Comparison of ENCODE assay signal across 8 mouse cellular contexts in the genomic region with DNA sequence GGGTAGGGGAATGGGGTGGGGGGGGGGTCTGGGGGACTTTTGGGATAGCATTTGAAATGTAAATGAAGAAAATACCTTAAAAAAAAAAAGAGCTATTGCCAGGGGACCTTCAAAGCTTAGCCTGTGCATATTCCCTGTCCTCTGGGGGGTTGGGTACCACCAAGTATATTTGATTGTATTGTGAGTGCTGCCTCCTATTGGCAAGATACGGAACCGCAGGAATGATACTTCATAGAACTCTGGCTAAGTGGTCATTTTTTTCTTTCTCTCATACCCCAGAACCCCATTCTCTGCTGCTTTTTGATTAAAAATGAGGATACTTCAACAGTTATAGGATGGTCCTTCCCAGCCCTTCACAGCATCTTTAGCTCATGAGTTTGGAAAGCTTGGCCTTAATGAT.
DNase-seq lines count a peak whose midpoint lies in the region; ATAC-seq and TF ChIP-seq lines count a peak whose summit lies in the region.

No protein-coding gene starts in this region.

- H3K4me2 ChIP-seq in forebrain, postnatal 0 days (ENCODE audit: low read depth), result no peak overlapping the region
- H3K4me2 ChIP-seq in forebrain, embryonic 15.5 days (replicated peaks), result no peak overlapping the region
- no peak overlapping the region for H3K4me2 ChIP-seq in liver, postnatal 0 days (ENCODE audit: low read depth, low read length)
- H3K4me2 ChIP-seq in liver, embryonic 12.5 days, result no peak overlapping the region

- TF ChIP-seq EP300 in liver, postnatal 0 days (IDR thresholded peaks at IDR 0.05; ENCODE audit: low read depth), result no peak

- H3K4me3 ChIP-seq in forebrain, postnatal 0 days (ENCODE audit: low read depth, low read length), result no peak overlapping the region
- no peak overlapping the region for H3K4me3 ChIP-seq in forebrain, embryonic 15.5 days
- no peak overlapping the region for H3K4me3 ChIP-seq in liver, postnatal 0 days (ENCODE audit: low read depth, low read length)
- H3K4me3 ChIP-seq in liver, embryonic 12.5 days, result no peak overlapping the region

- no peaks in the 10 kb centered on the region for H3K4me1 ChIP-seq in forebrain, postnatal 0 days (ENCODE audit: insufficient read depth)
- H3K4me1 ChIP-seq in forebrain, embryonic 15.5 days, result peaks cover 7% of the 10 kb centered on the region; the same call in 1 of the 2 replicates
- no peaks in the 10 kb centered on the region; the same call in 1 of the 2 replicates for H3K4me1 ChIP-seq in liver, postnatal 0 days (ENCODE audit: insufficient read depth)
- peaks cover 4% of the 10 kb centered on the region; the same call in 1 of the 2 replicates for H3K4me1 ChIP-seq in liver, embryonic 12.5 days

- no peak for DNase-seq in forebrain, postnatal 0 days
- DNase-seq in liver, postnatal 0 days, result peak; percentile 21
- peak; percentile 63 for DNase-seq in ZHBTc4 (ENCODE audit: low read depth, low spot score)
- DNase-seq in retina, postnatal 7 days (ENCODE audit: low read depth, low spot score), result peak; percentile 19
- DNase-seq in Muller cell, postnatal 12 days (ENCODE audit: inconsistent ontology term), result no peak
- no peak for DNase-seq in frontal cortex, postnatal 36 days (ENCODE audit: low spot score in 2 of 2)

- WGBS in forebrain, postnatal 0 days, result 22% methylated on average over 2 of the region's 2 CpGs
- 21% methylated on average over 2 of the region's 2 CpGs for WGBS in forebrain, embryonic 15.5 days
- 49% methylated on average over 2 of the region's 2 CpGs for WGBS in liver, postnatal 0 days (ENCODE audit: insufficient replicate concordance)
- WGBS in liver, embryonic 12.5 days (ENCODE audit: insufficient replicate concordance), result 5% methylated on average over 2 of the region's 2 CpGs

- H3K27me3 ChIP-seq in forebrain, postnatal 0 days (ENCODE audit: insufficient read depth, low read length), result no peaks in the 10 kb centered on the region
- H3K27me3 ChIP-seq in forebrain, embryonic 15.5 days, result no peaks in the 10 kb centered on the region
- no peaks in the 10 kb centered on the region for H3K27me3 ChIP-seq in liver, postnatal 0 days (ENCODE audit: insufficient read depth, low read length)
- no peaks in the 10 kb centered on the region for H3K27me3 ChIP-seq in liver, embryonic 12.5 days (replicated peaks)

- no peaks in the 10 kb centered on the region for H3K9me3 ChIP-seq in forebrain, postnatal 0 days (ENCODE audit: low read length)
- H3K9me3 ChIP-seq in forebrain, embryonic 15.5 days, result no peaks in the 10 kb centered on the region
- no peaks in the 10 kb centered on the region for H3K9me3 ChIP-seq in liver, postnatal 0 days (ENCODE audit: low read length)
- no peaks in the 10 kb centered on the region for H3K9me3 ChIP-seq in liver, embryonic 12.5 days (replicated peaks)

- peaks cover 27% of the 10 kb centered on the region for H3K36me3 ChIP-seq in forebrain, postnatal 0 days (ENCODE audit: insufficient read depth)
- 0 out of 2 replicates have a peak, but pooled peaks cover 3% of the 10 kb centered on the region for H3K36me3 ChIP-seq in forebrain, embryonic 15.5 days
- H3K36me3 ChIP-seq in liver, postnatal 0 days (replicated peaks; ENCODE audit: insufficient read depth, low read length), result no peaks in the 10 kb centered on the region; the same call in 1 of the 2 replicates
- no peaks in the 10 kb centered on the region for H3K36me3 ChIP-seq in liver, embryonic 12.5 days

- H3K9ac ChIP-seq in forebrain, postnatal 0 days, result no peak overlapping the region
- no peak overlapping the region for H3K9ac ChIP-seq in forebrain, embryonic 15.5 days (replicated peaks)
- H3K9ac ChIP-seq in liver, postnatal 0 days (replicated peaks), result no peak overlapping the region
- H3K9ac ChIP-seq in liver, embryonic 12.5 days, result no peak overlapping the region

- TF ChIP-seq CTCF in forebrain, postnatal 0 days (IDR thresholded peaks at IDR 0.05; ENCODE audit: low read depth), result peak; percentile 56
- TF ChIP-seq CTCF in liver, postnatal 0 days (IDR thresholded peaks at IDR 0.05; ENCODE audit: low read depth), result peak; percentile 58

- H3K27ac ChIP-seq in forebrain, postnatal 0 days (ENCODE audit: low read depth, low read length), result no peak overlapping the region
- H3K27ac ChIP-seq in forebrain, embryonic 15.5 days (replicated peaks), result no peak overlapping the region
- no peak overlapping the region for H3K27ac ChIP-seq in liver, postnatal 0 days (ENCODE audit: low read depth)
- H3K27ac ChIP-seq in liver, embryonic 12.5 days, result no peak overlapping the region

- ATAC-seq in forebrain, postnatal 0 days, result peak; percentile 34; the same call in 1 of the 2 replicates
- ATAC-seq in forebrain, embryonic 15.5 days (replicated peaks), result no peak
- no peak for ATAC-seq in liver, postnatal 0 days
- no peak for ATAC-seq in liver, embryonic 12.5 days

Comparison
In these comparisons a context has a peak if more than half of its experiments do, and no peak if none do; other contexts are left out.
1. DNase-seq: peak in liver, postnatal 0 days (single experiment), ZHBTc4 (single experiment) and retina, postnatal 7 days (single experiment); none in forebrain, postnatal 0 days (single experiment), Muller cell, postnatal 12 days (single experiment) and frontal cortex, postnatal 36 days (0 of 2).